Mouse (Mus musculus) right cerebral cortex, adult 2 months (tissue): Measurements from ENCODE around the gene Zfp692.

Source experiments
- DNase-seq, 2 experiments: peaks; one replicate each; pipeline ENCODE4 v3.0.0; 2021 to 2022; ENCODE audit warnings: low spot score in 2 of 2

Zfp692 gene

GRCm38 (mm10) chr11:58307411-58308080 lies 677 bp downstream of the Zfp692 start:
- peak; percentile 52 to 55 for DNase-seq

- no peak for DNase-seq
Observed at GRCm38 (mm10) chr11:58308661-58309060, 1.8 kb downstream of the Zfp692 start.

GRCm38 (mm10) chr11:58314069-58314468 lies 7.2 kb downstream of the Zfp692 start:
- peak in 1 of 2 experiments; percentile 35 for DNase-seq

GRCm38 (mm10) chr11:58315536-58316168 lies 8.8 kb downstream of the Zfp692 start:
- DNase-seq = no peak

- DNase-seq = no peak
Observed at GRCm38 (mm10) chr11:58316344-58316743, 9.5 kb downstream of the Zfp692 start.

- DNase-seq = no peak
Observed at GRCm38 (mm10) chr11:58316768-58317390, 10.0 kb downstream of the Zfp692 start.

- peak; percentile 96 to 97 for DNase-seq
Observed at GRCm38 (mm10) chr11:58322824-58323569, 16.1 kb downstream of the Zfp692 start.

GRCm38 (mm10) chr11:58323570-58324340 lies 16.9 kb downstream of the Zfp692 start:
- no peak for DNase-seq

- DNase-seq = no peak
Observed at GRCm38 (mm10) chr11:58324614-58325229, 17.9 kb downstream of the Zfp692 start.

- DNase-seq = no peak
Observed at GRCm38 (mm10) chr11:58326781-58327180, 19.9 kb downstream of the Zfp692 start.

- peak in 1 of 2 experiments; percentile 22 for DNase-seq
Observed at GRCm38 (mm10) chr11:58329906-58330275, 23.0 kb downstream of the Zfp692 start.

GRCm38 (mm10) chr11:58330276-58331148 lies 23.6 kb downstream of the Zfp692 start, which contains the start of the genes Zfp672 and Sh3bp5l:
Zfp672 (minus strand) TSS chr11:58330339.
Sh3bp5l (plus strand) TSS chr11:58330724.
- DNase-seq = peak; percentile 87 to 94

GRCm38 (mm10) chr11:58331149-58331495 lies 24.3 kb downstream of the Zfp692 start:
- no peak for DNase-seq

- DNase-seq = no peak
Observed at GRCm38 (mm10) chr11:58331546-58331945, 24.7 kb downstream of the Zfp692 start.

- DNase-seq = no peak
Observed at GRCm38 (mm10) chr11:58334746-58335145, 27.9 kb downstream of the Zfp692 start.

GRCm38 (mm10) chr11:58346745-58347144 lies 39.9 kb downstream of the Zfp692 start:
- DNase-seq = no peak

- DNase-seq = no peak
Observed at GRCm38 (mm10) chr11:58350628-58351027, 43.8 kb downstream of the Zfp692 start.

GRCm38 (mm10) chr11:58351179-58351578 lies 44.3 kb downstream of the Zfp692 start:
- DNase-seq = no peak

- DNase-seq = no peak
Observed at GRCm38 (mm10) chr11:58352681-58353548, 46.0 kb downstream of the Zfp692 start.
